Mouse (Mus musculus): ENCODE results near the gene Arhgef11.

The Arhgef11 gene

DNA sequence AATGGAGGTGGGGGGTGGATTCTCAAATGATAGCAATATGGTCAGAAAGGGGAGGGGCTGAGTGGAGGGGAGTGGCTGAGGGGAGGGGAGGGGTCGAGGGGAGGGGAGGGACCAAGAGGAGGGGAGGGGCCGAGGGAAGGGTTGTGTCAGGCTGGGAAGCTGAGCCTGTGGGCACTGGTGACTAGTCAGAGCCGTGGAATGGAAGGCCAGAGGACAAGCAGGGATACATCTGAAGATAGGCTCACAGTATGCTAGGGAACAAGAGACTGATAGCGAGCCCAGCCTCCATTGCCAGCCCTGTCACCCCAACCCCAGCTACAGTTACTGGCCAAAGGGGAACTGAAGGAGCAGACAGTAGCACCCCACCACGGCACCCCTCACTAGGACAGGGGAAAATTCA, 141.3 kb downstream of the Arhgef11 start:
- peak; percentile 57 to 69 for DNase-seq (ENCODE audit: inconsistent age in 2 of 2, low spot score in 1 of 2)

DNA sequence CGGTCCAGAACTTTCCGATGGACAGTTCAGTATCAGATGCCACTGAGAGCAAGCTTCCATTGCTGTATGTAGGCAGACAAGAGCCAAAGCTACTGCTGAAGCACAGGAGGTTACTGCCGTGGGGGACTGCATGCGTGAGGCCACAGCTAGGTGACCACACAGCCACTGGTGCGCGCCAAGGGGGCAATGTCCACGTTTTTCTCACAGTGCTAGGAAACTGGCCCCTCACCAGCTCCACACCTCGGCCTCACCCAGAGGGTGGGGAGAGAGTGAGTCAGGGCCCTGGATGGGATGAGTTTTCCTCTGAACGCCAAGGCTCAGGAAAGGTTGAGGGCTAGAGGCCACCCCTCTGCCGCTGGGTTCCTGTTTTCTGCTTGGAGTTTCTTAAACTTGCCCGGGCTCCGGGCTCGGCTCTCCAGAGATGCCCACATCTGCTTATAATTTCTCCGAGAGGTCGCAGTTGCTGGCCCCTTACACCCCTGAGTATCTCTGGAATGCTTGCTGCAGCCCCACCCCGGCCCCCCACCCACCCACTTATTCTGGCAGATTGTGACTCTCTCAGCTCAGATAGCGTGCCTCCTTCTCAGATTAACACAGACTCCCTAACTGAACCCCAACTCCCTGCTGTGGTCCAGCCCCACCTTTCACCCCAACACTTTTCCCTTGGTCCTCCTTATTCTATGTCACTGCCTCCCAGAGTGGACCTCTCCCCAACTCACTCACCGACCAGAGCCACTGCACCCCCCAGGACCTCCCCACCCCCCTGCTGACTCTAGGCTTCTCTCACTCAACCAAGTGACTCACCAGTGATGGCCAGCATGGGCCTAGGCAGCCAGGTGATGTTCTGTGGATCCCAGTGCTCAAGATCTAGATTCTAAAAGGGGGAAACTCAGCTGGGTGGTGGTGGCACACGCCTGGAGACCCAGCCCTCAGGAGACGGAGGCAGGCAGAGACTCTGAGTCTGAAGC, 144.3 kb downstream of the Arhgef11 start:
- DNase-seq (ENCODE audit: inconsistent age in 2 of 2, low spot score in 1 of 2) = no peak

DNA sequence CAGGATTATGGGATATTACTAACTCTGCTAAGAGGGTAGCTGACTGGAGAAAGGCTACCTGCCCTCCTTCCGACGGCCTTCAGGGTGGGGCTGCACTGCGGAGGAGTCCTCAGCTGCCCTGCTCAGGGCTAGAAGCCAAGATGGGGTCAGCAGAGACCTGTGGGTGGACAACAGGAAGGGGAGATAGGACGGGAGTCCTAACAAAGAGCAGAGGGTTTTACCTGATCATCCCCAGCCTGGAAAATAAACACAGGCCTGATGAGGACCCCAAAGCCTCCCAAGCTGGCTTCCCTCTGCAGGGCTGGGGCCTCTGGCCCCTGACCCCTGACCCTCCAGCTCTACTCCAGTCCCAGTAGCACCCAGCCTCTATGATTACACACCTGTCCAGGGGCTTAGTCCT, 145.8 kb downstream of the Arhgef11 start:
- peak in 1 of 2 experiments; percentile 28 for DNase-seq (ENCODE audit: inconsistent age in 2 of 2, low spot score in 1 of 2)

- DNase-seq (ENCODE audit: inconsistent age in 2 of 2, low spot score in 1 of 2) = peak; percentile 66 to 79
Measured at GRCm38 (mm10) chr3:87763683-87764289, 146.4 kb downstream of the Arhgef11 start.

DNA sequence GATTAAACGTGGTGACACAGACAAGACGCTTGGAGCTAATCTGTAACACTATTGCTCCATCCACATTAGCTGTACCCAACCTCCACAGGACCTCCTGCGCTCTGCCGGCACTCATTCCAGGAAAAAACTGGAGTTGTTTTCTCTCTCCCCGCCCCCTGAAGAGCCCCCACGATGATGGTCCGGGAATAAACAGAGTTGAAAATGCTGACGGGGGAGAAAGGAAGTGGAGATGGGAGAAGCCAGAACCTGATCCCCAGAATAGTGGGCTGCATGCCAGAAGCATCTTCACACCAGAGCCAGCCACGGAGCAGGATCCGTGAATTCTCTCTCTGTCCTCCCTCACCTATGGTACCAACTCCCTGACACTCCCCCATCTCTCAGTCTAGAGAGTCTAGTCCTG, 147.1 kb downstream of the Arhgef11 start:
- DNase-seq (ENCODE audit: inconsistent age in 2 of 2, low spot score in 1 of 2) = peak in 1 of 2 experiments; percentile 47

GRCm38 (mm10) chr3:87765091-87765490, 147.7 kb downstream of the Arhgef11 start:
- peak; percentile 63 to 74 for DNase-seq (ENCODE audit: inconsistent age in 2 of 2, low spot score in 1 of 2)

DNA sequence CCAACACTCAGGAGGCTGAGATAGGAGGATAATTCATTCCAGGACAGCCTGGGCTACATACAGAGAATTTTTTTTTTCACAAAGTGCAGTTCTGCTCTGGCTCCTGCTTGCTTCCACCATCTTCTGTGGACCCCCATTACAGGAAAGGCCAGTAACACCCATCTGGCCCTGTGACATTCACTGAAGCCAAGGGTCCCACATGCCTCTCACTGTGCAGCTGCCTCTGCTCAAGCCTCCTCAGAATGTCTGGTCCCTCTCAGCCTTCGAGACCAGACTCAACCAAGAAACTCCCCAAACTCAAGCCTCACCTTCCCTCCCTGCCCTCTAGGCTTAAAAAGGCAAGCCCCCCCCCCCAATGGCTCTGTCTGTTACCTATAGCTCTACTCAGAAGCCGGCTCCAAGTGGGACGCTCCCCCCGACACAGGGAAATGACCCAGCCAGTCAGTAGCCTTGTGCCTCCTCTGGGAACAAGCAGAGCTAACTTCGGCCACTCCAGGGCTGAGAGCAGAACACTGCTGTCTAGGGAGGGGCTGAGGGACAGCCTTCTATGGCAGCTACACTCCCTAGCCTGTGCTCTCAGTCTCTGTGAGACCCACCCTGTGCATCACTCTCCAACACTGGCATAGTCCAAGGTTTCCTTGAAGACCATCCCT, 148.4 kb downstream of the Arhgef11 start:
- no peak for DNase-seq (ENCODE audit: inconsistent age in 2 of 2, low spot score in 1 of 2)

- no peak for DNase-seq (ENCODE audit: inconsistent age in 2 of 2, low spot score in 1 of 2)
Measured at GRCm38 (mm10) chr3:87766284-87766667, 148.9 kb downstream of the Arhgef11 start.

DNA sequence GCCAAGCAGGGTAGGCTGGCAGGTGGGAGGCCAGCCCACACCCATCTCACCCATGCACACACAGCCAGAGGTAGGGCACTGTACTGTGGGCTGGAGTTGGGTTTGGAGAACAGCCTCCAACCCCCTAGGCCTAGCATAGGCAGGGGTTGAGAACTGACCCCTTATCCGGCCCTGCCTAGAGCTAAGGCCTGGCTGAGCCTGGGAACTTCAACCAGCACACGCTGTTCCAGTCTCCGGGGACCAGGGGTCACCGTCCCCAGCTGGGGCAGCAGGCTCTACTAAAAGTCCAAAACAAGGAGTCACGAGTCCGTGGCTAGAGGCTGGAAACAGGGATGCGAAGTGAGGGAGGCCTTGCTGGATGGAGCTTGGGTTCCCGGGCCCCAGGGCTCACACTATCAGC, 150.4 kb downstream of the Arhgef11 start:
- peak in 1 of 2 experiments; percentile 29 for DNase-seq (ENCODE audit: inconsistent age in 2 of 2, low spot score in 1 of 2)

DNA sequence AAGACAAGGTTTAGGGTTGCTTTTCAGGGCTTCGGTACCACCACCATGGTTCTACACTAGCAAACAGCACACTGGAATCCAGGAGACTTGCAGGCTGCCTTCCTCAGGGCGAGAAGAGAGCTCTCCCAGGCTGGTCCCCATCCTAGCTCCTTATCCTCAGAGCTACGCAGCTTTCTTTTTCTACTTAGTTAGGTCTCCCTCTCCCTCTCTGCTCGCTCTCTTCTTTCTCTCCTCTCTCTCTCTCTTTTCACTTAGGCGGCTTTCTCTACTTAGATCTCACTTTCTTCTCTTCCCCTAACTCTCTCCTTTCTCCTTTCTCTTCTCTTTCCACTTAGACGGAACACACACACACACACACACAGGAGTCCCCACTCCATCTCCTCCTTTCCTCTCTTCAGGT, 151.1 kb downstream of the Arhgef11 start:
- no peak for DNase-seq (ENCODE audit: inconsistent age in 2 of 2, low spot score in 1 of 2)

GRCm38 (mm10) chr3:87768844-87769243, 151.5 kb downstream of the Arhgef11 start:
- peak; percentile 86 to 93 for DNase-seq (ENCODE audit: inconsistent age in 2 of 2, low spot score in 1 of 2)

DNA sequence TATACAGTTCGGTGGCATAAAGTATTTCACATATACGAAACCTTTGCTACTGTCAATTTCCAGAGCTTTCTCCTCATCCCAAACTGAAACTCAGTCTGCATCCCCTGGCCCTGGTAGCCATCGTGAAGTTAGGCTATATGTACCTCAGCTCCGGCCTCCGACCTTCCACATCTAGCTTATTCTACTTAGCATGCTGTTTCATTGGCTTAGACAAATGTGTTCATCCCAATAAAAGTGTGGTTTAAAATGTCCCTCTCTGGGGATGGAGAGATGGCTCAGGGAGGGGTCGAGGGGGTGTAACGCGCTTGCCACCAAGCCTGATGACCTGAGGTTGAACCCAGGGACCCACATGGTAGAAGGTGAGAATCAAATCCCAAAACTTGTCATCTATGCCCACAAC, 152.1 kb downstream of the Arhgef11 start:
- no peak for DNase-seq (ENCODE audit: inconsistent age in 2 of 2, low spot score in 1 of 2)

- DNase-seq (ENCODE audit: inconsistent age in 2 of 2, low spot score in 1 of 2) = peak in 1 of 2 experiments; percentile 76
Measured at GRCm38 (mm10) chr3:87770280-87770679, 152.9 kb downstream of the Arhgef11 start.

- DNase-seq (ENCODE audit: inconsistent age in 2 of 2, low spot score in 1 of 2) = no peak
Measured at GRCm38 (mm10) chr3:87771088-87771487, 153.7 kb downstream of the Arhgef11 start.

DNA sequence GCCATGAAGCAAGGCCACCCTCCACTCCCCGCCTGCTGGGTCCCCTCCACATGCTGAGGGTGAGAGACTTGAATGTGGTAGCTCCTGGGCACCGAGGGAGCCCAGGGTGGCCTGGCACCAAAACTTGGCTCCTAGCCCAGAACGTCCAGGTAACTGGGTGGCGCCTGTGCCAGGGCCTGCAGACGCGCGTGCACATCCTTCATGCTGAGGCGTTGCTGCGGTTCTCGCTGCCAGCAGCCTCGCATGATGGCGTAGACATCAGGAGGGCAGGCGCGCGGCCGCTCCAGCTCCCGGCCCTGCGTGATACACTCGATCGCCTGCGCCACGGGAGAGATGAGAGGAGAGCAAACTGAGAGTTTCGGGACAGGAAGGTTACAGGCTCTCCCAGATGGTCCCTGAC, 160.9 kb downstream of the Arhgef11 start:
- DNase-seq (ENCODE audit: inconsistent age in 2 of 2, low spot score in 1 of 2) = peak in 1 of 2 experiments; percentile 44

GRCm38 (mm10) chr3:87779086-87779485, 161.7 kb downstream of the Arhgef11 start:
- DNase-seq (ENCODE audit: inconsistent age in 2 of 2, low spot score in 1 of 2) = no peak

DNA sequence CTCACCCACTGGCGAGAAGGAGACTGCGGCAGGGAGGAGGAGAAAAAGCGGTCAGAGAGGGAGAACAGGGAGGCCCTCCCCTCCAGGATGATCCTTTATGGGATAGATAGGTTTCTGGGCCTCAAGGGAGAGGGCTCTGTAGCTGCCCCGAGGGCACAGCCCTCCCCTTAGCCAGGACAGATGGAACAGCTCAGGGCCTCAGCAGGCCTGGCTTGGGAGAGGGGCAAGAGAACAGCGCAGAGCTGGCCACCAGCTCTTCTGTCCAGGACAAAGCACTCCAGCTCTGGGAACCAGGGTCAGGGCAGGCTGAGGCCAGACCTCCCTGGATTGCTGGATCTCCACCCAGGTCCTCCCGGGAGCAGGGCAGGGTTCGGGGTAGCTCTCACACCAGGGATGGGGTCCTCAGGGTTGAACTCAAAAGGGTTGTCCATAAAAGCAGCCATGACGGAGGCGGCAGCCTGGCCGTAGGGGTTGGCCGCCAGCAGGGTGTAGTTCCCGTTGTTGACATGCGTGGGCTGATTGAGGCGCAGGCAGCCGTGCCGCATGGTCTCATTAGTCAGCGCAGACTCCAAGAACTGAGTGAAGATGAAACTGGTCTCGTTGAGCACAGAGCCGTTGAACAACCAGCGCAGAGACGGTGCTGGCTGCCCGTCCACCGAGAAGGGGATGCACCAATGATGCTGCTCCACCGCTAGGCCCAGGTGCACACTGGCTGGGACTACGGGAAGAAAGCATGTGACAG, 166.1 kb downstream of the Arhgef11 start:
- no peak for DNase-seq (ENCODE audit: inconsistent age in 2 of 2, low spot score in 1 of 2)

- no peak for DNase-seq (ENCODE audit: inconsistent age in 2 of 2, low spot score in 1 of 2)
Measured at GRCm38 (mm10) chr3:87785156-87785555, 167.8 kb downstream of the Arhgef11 start.

GRCm38 (mm10) chr3:87785626-87786214, 168.4 kb downstream of the Arhgef11 start:
- DNase-seq (ENCODE audit: inconsistent age in 2 of 2, low spot score in 1 of 2) = peak in 1 of 2 experiments; percentile 76

Measured in adrenal gland, adult (tissue).